Mouse (Mus musculus) embryonic facial prominence, embryonic 11.5 days (tissue): ENCODE measurements at regions not wholly inside any gene's neighbourhood (a gene's known extent, or its start where the extent isn't known, plus 50 kb on each side); places are given as distances from the start of the nearest gene placed in this dataset.

Source experiments
- ATAC-seq: fragments of 200-750 bp; cut with Nextera tagmentation; replicated peaks from 2 replicates; pipeline ENCODE4 v1.8.0; 2017; ENCODE audit warnings: low read depth; ENCODE audit not compliant: insufficient number of reproducible peaks, low FRiP score, low TSS enrichment
- DNase-seq: peaks from one replicate; pipeline ENCODE4 v3.0.0-alpha.2; 2015; ENCODE audit warnings: low spot score
- H3K27ac ChIP-seq: fragments of 300-500 bp; sonication (generic); replicated peaks from 2 replicates; pipeline ENCODE4 v1.5.1; 2014; ENCODE audit warnings: mild to moderate bottlenecking, low read depth, low read length, control low read depth
- H3K27me3 ChIP-seq: fragments of 300-500 bp; sonication (generic); 2 replicates; pipeline ENCODE4 v1.6.1; 2014; ENCODE audit warnings: mild to moderate bottlenecking, low read length, moderate library complexity, mixed read lengths; ENCODE audit not compliant: control insufficient read depth, insufficient read depth
- H3K36me3 ChIP-seq: fragments of 300-500 bp; sonication (generic); replicated peaks from 2 replicates; pipeline ENCODE4 v1.6.1; 2014; ENCODE audit warnings: low read depth, mild to moderate bottlenecking, low read length, moderate library complexity, mixed read lengths; ENCODE audit not compliant: control insufficient read depth, insufficient read depth
- H3K4me1 ChIP-seq: fragments of 300-500 bp; sonication (generic); 2 replicates; pipeline ENCODE4 v1.6.1; 2014; ENCODE audit warnings: low read length, mixed read lengths; ENCODE audit not compliant: control insufficient read depth, insufficient read depth
- H3K4me2 ChIP-seq: fragments of 300-500 bp; sonication (generic); 2 replicates; pipeline ENCODE4 v1.6.1; 2014; ENCODE audit warnings: low read depth, mild to moderate bottlenecking, control low read depth, low read length, moderate library complexity
- H3K4me3 ChIP-seq: fragments of 300-500 bp; sonication (generic); 2 replicates; pipeline ENCODE4 v1.5.1; 2014; ENCODE audit warnings: low read depth, low read length, control low read depth
- H3K9ac ChIP-seq: fragments of 300-500 bp; sonication (generic); replicated peaks from 2 replicates; pipeline ENCODE4 v1.6.1; 2014; ENCODE audit warnings: mild to moderate bottlenecking, control low read depth, low read length
- H3K9me3 ChIP-seq: fragments of 300-500 bp; sonication (generic); replicated peaks from 2 replicates; pipeline ENCODE4 v1.6.1; 2016; ENCODE audit warnings: mild to moderate bottlenecking, low read length, inconsistent platforms, mixed read lengths; ENCODE audit not compliant: control insufficient read depth
- WGBS: fragments of 180-500 bp; shearing (Covaris S2); extraction: QIAGEN DNeasy Blood & Tissue Kit; methylation state at CpG from one replicate; pipeline ENCODE4 v1.1.7; 2014; 5-methylcytosine and 5-hydroxymethylcytosine counted together

DNA sequence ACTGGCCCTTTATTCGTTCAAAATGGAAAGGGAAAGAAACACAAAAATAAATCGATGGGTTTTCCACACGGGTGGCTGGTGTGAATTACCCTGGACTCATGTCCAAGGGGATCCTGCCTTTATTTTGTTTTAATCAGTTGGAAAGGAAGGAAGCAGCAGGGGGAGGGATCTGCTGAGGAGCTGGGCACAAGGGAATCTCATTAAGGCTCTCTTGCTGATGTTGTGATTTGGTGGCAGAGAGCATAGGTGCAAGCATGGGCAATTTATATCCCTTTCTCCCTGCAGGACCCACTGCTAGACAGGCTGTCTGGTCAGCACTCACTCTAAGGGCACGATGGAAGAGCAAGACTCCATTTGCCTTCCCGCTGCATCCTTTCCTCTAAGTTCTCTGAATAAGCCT, 469.2 kb downstream of the Epha7 start:
- H3K27ac ChIP-seq: no peak overlapping the region
- 47% methylated on average over 5 of the region's 5 CpGs for whole genome bisulfite sequencing
- no peak for ATAC-seq

DNA sequence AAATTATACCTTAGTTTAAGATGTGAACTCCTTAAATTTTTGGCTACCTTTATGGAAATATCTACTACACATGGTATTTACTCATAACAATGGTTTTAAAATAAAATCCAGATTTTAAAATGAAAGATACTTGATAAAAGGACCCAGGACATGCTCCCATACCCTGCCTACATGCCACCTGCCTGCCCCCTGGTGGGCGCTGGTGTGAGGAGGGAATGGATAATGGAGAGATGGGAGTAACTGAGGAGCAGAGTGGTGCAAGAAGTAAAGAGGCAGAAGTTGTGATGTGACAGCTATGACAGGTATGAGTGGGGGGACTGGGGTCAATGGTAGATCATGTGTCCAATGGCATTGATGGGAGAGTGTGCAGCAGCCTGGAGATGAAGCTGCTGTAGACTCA, 488.4 kb downstream of the Epha7 start:
- H3K9ac ChIP-seq: no peak overlapping the region
- H3K4me1 ChIP-seq: no peaks in the 10 kb centered on the region
- H3K4me2 ChIP-seq: no peak overlapping the region
- no peaks in the 10 kb centered on the region for H3K27me3 ChIP-seq
- H3K27ac ChIP-seq: no peak overlapping the region
- no peaks in the 10 kb centered on the region for H3K36me3 ChIP-seq
- no peak for ATAC-seq
- H3K4me3 ChIP-seq: no peak overlapping the region
- peak; percentile 32 for DNase-seq
- WGBS: 41% methylated on average over 1 of the region's 1 CpGs
- no peaks in the 10 kb centered on the region for H3K9me3 ChIP-seq

More for the DNA sequence above, 469.2 kb downstream of the Epha7 start:
- DNase-seq: no peak
- no peaks in the 10 kb centered on the region for H3K9me3 ChIP-seq
- no peaks in the 10 kb centered on the region for H3K4me1 ChIP-seq
- H3K4me2 ChIP-seq: no peak overlapping the region
- no peaks in the 10 kb centered on the region for H3K27me3 ChIP-seq
- H3K9ac ChIP-seq: no peak overlapping the region
- no peak overlapping the region for H3K4me3 ChIP-seq
- H3K36me3 ChIP-seq: no peaks in the 10 kb centered on the region

DNA sequence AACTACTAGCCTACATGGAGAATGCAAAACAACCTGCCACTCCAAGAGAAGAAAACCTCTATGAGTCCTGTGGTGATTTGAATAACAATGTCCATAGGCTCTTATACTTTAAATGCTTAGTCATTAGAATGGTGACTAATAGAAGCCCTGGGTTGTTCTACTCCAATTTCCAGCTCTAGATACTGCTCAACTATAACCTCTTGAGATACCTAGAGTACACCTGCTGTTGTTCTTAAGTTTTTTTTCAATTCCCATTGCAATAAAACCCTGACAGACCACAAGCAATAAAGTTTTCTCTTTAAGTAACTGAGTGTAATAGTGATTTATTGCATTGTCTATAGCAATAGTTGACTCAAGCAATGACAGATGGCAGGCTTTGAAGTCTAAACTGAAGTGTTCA, 491.0 kb downstream of the Epha7 start:
- Histone ChIP-seq H3K36me3 (no peaks in the 10 kb centered on the region), H3K4me2 (no peak overlapping the region), H3K9ac (no peak overlapping the region), H3K27ac (no peak overlapping the region), H3K9me3 (no peaks in the 10 kb centered on the region), H3K4me1 (no peaks in the 10 kb centered on the region), H3K4me3 (no peak overlapping the region), H3K27me3 (no peaks in the 10 kb centered on the region)
- ATAC-seq: no peak
- DNase-seq: no peak

DNA sequence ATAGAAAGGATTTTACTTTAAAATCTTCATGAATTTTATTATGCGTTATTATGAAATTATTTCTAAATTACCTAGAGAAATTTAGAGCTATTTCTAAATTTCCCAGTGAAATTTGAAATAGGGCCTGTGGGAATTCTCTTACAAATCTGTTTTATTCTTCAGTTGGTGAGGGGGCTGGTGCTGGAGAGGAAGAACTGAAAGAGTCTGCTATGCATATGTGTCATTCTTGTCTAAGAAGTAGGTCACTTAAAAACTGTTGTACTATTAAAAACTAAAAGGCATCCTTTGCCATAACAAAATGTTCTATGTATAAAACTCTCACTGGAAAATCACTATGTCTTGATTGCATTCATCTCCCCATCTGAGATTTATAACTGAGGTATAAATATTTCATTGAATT, 494.3 kb downstream of the Epha7 start:
- WGBS: 93% methylated on average over 1 of the region's 1 CpGs
- no peak overlapping the region for H3K27ac ChIP-seq
- H3K9ac ChIP-seq: no peak overlapping the region
- H3K27me3 ChIP-seq: no peaks in the 10 kb centered on the region
- no peak overlapping the region for H3K4me2 ChIP-seq
- ATAC-seq (no peak), DNase-seq (no peak)
- no peaks in the 10 kb centered on the region for H3K36me3 ChIP-seq
- H3K4me1 ChIP-seq: no peaks in the 10 kb centered on the region
- no peaks in the 10 kb centered on the region for H3K9me3 ChIP-seq
- H3K4me3 ChIP-seq: no peak overlapping the region

DNA sequence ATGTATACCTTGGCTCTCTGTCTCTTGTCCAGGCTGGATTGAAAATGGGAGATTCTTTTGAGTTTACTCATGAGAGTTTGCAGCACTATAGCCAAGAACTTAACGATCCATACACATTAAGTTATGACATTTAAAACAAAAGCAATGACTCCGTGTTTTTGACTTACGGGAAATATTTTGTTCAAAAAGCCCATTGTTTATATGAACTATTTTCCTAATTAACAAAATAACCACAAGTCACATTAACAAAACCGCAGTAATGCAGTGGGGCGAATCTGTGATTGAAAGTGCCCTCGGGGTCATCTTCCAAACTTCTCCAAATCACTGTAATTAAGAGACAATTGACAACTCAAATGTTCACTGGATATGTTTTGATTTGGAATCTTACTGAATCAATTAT, 511.0 kb downstream of the Epha7 start:
- Histone ChIP-seq H3K4me1 (no peaks in the 10 kb centered on the region), H3K27me3 (no peaks in the 10 kb centered on the region), H3K27ac (no peak overlapping the region), H3K9ac (no peak overlapping the region), H3K36me3 (no peaks in the 10 kb centered on the region), H3K4me2 (no peak overlapping the region), H3K4me3 (no peak overlapping the region), H3K9me3 (no peaks in the 10 kb centered on the region)
- DNase-seq: no peak
- WGBS: 62% methylated on average over 6 of the region's 6 CpGs
- ATAC-seq: no peak

DNA sequence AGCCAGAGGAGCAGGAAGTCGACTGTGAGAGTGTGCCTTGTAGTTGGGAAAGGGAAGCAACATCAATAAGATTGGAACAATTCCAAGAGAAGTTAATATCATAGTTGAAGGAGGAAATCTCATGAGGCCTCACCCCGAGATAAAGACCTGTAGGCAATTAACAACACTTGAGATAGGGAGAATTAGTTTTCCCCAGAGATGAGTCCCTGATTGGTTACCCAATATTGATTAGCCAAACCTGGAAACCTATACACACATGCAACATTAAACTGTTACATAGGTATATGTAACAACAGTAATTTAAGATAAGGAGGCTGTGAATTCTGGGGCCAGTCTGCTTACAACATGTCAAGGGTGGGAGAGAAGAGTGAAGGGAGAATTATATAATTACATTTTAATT, 516.2 kb downstream of the Epha7 start:
- Histone ChIP-seq H3K4me1 (no peaks in the 10 kb centered on the region), H3K27me3 (no peaks in the 10 kb centered on the region), H3K4me3 (no peak overlapping the region), H3K9ac (no peak overlapping the region), H3K36me3 (no peaks in the 10 kb centered on the region), H3K4me2 (no peak overlapping the region), H3K9me3 (no peaks in the 10 kb centered on the region), H3K27ac (no peak overlapping the region)
- no peak for DNase-seq
- WGBS: 72% methylated on average over 2 of the region's 2 CpGs
- ATAC-seq: no peak

DNA sequence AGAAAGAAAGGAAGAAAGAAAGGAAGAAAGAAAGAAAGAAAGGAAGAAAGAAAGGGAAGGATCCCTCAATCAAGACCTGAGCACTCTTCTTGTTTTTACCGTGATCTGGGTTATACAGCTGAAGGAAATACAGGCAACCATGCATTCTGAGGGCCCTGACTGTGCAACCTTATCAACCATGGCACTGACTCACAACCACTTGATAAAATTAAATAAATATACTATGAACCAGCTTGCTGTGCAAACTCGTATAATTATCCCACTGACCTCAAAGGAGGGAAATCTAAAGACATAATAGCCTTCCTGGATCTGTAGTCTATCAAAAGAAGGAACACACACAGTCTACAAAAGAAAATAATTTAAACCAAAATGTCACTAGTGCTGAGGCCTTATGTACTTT, 518.8 kb downstream of the Epha7 start:
- no peak for ATAC-seq
- DNase-seq: peak; percentile 41
- Histone ChIP-seq H3K9me3 (no peaks in the 10 kb centered on the region), H3K4me3 (no peak overlapping the region), H3K4me1 (no peaks in the 10 kb centered on the region), H3K4me2 (no peak overlapping the region), H3K27ac (no peak overlapping the region), H3K27me3 (no peaks in the 10 kb centered on the region), H3K9ac (no peak overlapping the region), H3K36me3 (no peaks in the 10 kb centered on the region)
- 52% methylated on average over 2 of the region's 2 CpGs for WGBS

DNA sequence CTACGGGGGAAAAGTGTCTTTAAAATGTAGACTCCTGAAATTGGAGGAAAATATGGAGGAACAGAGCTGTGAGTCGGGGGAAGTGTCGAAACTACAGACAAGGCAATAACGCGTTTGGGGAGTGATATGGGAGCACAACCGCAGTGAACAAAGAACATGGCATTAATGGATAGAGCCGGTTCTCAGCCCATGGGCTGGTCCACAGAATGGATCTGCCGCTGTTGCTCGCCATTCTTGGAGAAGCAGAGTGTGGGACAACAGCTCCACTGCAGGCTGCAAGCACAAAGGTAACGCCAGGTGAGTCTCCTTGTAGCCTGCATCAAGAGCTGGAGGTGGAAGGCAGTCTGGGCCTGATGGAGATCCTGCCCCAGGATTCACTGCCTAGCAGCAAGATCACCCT, 524.3 kb downstream of the Epha7 start:
- no peak overlapping the region for H3K27ac ChIP-seq
- no peak overlapping the region for H3K9ac ChIP-seq
- H3K36me3 ChIP-seq: no peaks in the 10 kb centered on the region
- no peak for DNase-seq
- no peak overlapping the region for H3K4me2 ChIP-seq
- H3K4me3 ChIP-seq: no peak overlapping the region
- H3K27me3 ChIP-seq: no peaks in the 10 kb centered on the region
- no peaks in the 10 kb centered on the region for H3K9me3 ChIP-seq
- ATAC-seq: no peak
- no peaks in the 10 kb centered on the region for H3K4me1 ChIP-seq
- 89% methylated on average over 10 of the region's 10 CpGs for WGBS

DNA sequence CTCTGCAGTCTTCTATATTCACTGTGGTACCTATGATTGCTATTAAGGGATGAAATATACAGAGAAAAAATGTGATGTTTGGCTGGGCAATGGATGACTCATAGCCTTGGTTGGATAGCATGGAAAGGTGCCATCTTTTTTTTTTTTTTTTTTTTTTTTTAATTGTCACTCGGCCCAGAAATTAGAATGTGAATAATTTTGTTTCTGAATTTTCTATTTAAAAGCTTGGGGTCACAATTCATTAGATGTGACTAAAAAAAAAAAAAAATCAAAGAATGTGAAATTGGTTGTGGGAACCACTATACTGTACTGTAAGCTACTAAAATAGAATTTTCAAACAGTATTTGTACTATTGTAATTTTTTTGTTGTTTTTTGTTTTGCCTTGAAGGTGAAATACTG, 549.3 kb downstream of the Epha7 start:
- Histone ChIP-seq H3K4me3 (no peak overlapping the region), H3K4me2 (no peak overlapping the region), H3K4me1 (no peaks in the 10 kb centered on the region), H3K27me3 (no peaks in the 10 kb centered on the region), H3K9me3 (no peaks in the 10 kb centered on the region), H3K9ac (no peak overlapping the region), H3K27ac (no peak overlapping the region), H3K36me3 (no peaks in the 10 kb centered on the region)
- ATAC-seq: no peak
- WGBS: 95% methylated on average over 1 of the region's 1 CpGs
- no peak for DNase-seq
